16 mouse cellular contexts compared by ENCODE assay signal in genomic region chr9:13612371-13612770, GRCm38 (mm10).
DNase-seq lines count a peak whose midpoint lies in the region; ATAC-seq and TF ChIP-seq lines count a peak whose summit lies in the region.
"Had no signal": no experiment of that assay in that cellular context is flagged by ENCODE, and none has a peak within 500 bp of the region (broad histone marks: within the 10 kb centered on the region; RNA-seq: fewer than 3 reads in every experiment).

No protein-coding gene starts in this region.

- no peak for ATAC-seq in hindbrain, embryonic 15.5 days (ENCODE audit: low FRiP score, low read depth)
- ATAC-seq in hindbrain, embryonic 13.5 days (ENCODE audit: low FRiP score), result no peak
- no peak for ATAC-seq in stomach, embryonic 16.5 days (ENCODE audit: insufficient read depth, low FRiP score)
- no peak for ATAC-seq in midbrain, postnatal 0 days (ENCODE audit: low FRiP score)

- 49% methylated on average over 8 of the region's 8 CpGs for WGBS in hindbrain, embryonic 15.5 days
- WGBS in hindbrain, embryonic 13.5 days, result 63% methylated on average over 8 of the region's 8 CpGs
- WGBS in stomach, embryonic 16.5 days, result 78% methylated on average over 8 of the region's 8 CpGs
- 69% methylated on average over 8 of the region's 8 CpGs for WGBS in midbrain, postnatal 0 days

- H3K9ac ChIP-seq in hindbrain, embryonic 15.5 days, result no peak overlapping the region
- H3K9ac ChIP-seq in hindbrain, embryonic 13.5 days, result no peak overlapping the region
- no peak overlapping the region for H3K9ac ChIP-seq in stomach, embryonic 16.5 days (ENCODE audit: low read length)
- H3K9ac ChIP-seq in midbrain, postnatal 0 days (replicated peaks; ENCODE audit: low read length, poor library complexity, severe bottlenecking), result no peak overlapping the region

- no peak for TF ChIP-seq CTCF in midbrain, postnatal 0 days (IDR thresholded peaks at IDR 0.05)

- 0 out of 2 replicates have a peak overlapping the region, but pooled peaks have one; percentile 20 for H3K27ac ChIP-seq in hindbrain, embryonic 15.5 days (replicated peaks)
- H3K27ac ChIP-seq in hindbrain, embryonic 13.5 days, result no peak overlapping the region; the same call in 1 of the 2 replicates
- H3K27ac ChIP-seq in stomach, embryonic 16.5 days (ENCODE audit: low read length), result peak overlapping the region; percentile 74
- no peak overlapping the region for H3K27ac ChIP-seq in midbrain, postnatal 0 days (ENCODE audit: low read depth, low read length)
- H3K27ac ChIP-seq: heart, adult 2 months had no signal

- no peaks in the 10 kb centered on the region for H3K9me3 ChIP-seq in hindbrain, embryonic 15.5 days
- H3K9me3 ChIP-seq in hindbrain, embryonic 13.5 days, result no peaks in the 10 kb centered on the region
- no peaks in the 10 kb centered on the region for H3K9me3 ChIP-seq in stomach, embryonic 16.5 days (replicated peaks; ENCODE audit: control insufficient read depth, low read length)
- no peaks in the 10 kb centered on the region for H3K9me3 ChIP-seq in midbrain, postnatal 0 days (ENCODE audit: low read length)
- H3K9me3 ChIP-seq: forebrain, embryonic 10.5 days; megakaryocyte, embryonic 14.5 days had no signal

- H3K27me3 ChIP-seq in hindbrain, embryonic 15.5 days, result no peaks in the 10 kb centered on the region
- no peaks in the 10 kb centered on the region for H3K27me3 ChIP-seq in hindbrain, embryonic 13.5 days
- no peaks in the 10 kb centered on the region for H3K27me3 ChIP-seq in stomach, embryonic 16.5 days (ENCODE audit: control insufficient read depth, insufficient read depth, low read length)
- no peaks in the 10 kb centered on the region for H3K27me3 ChIP-seq in midbrain, postnatal 0 days (ENCODE audit: insufficient read depth, low read length)

- peaks cover 39% of the 10 kb centered on the region for H3K4me1 ChIP-seq in hindbrain, embryonic 15.5 days (replicated peaks)
- H3K4me1 ChIP-seq in hindbrain, embryonic 13.5 days (replicated peaks), result peaks cover 33% of the 10 kb centered on the region
- H3K4me1 ChIP-seq in stomach, embryonic 16.5 days (ENCODE audit: control insufficient read depth, insufficient read depth, low read length), result peaks cover 6% of the 10 kb centered on the region
- H3K4me1 ChIP-seq in midbrain, postnatal 0 days (ENCODE audit: insufficient read depth, low read length), result peaks cover 9% of the 10 kb centered on the region; the same call in 1 of the 2 replicates

- H3K4me3 ChIP-seq in hindbrain, embryonic 15.5 days, result no peak overlapping the region
- no peak overlapping the region for H3K4me3 ChIP-seq in hindbrain, embryonic 13.5 days
- no peak overlapping the region for H3K4me3 ChIP-seq in stomach, embryonic 16.5 days (replicated peaks; ENCODE audit: low read length)
- no peak overlapping the region for H3K4me3 ChIP-seq in midbrain, postnatal 0 days (ENCODE audit: low read depth, low read length)
- H3K4me3 ChIP-seq: forebrain, embryonic 10.5 days; heart, adult 2 months; megakaryocyte, embryonic 14.5 days had no signal

- no peaks in the 10 kb centered on the region for H3K36me3 ChIP-seq in hindbrain, embryonic 15.5 days
- no peaks in the 10 kb centered on the region for H3K36me3 ChIP-seq in hindbrain, embryonic 13.5 days
- no peaks in the 10 kb centered on the region for H3K36me3 ChIP-seq in stomach, embryonic 16.5 days (ENCODE audit: control insufficient read depth, insufficient read depth, low read length)
- H3K36me3 ChIP-seq in midbrain, postnatal 0 days (ENCODE audit: insufficient read depth, low read length), result no peaks in the 10 kb centered on the region
- H3K36me3 ChIP-seq: forebrain, embryonic 10.5 days had no signal

- peak; percentile 44 to 55 for DNase-seq in cerebellum, postnatal 10 days
- DNase-seq in cerebellum, postnatal 36 days, result no peak
- DNase-seq in retina, embryonic 14.5 days (ENCODE audit: low spot score), result peak; percentile 17
- no peak for DNase-seq in retina, postnatal 1 day
- no peak for DNase-seq in midbrain, postnatal 0 days (ENCODE audit: low spot score)
- DNase-seq: cerebellum, adult 9-10 months; heart, adult 2 months; liver; lung, adult 2 months; right cerebral cortex, adult 18-20 months; thymus, postnatal 4 days had no signal

- no peak overlapping the region for H3K4me2 ChIP-seq in hindbrain, embryonic 15.5 days
- no peak overlapping the region for H3K4me2 ChIP-seq in hindbrain, embryonic 13.5 days
- H3K4me2 ChIP-seq in stomach, embryonic 16.5 days (ENCODE audit: low read depth, low read length), result no peak overlapping the region
- H3K4me2 ChIP-seq in midbrain, postnatal 0 days (ENCODE audit: low read depth, low read length, poor library complexity, severe bottlenecking), result no peak overlapping the region

Comparison
In these comparisons a context has a peak if more than half of its experiments do, and no peak if none do; other contexts are left out.
1. DNase-seq: peak in cerebellum, postnatal 10 days (2 of 2) and retina, embryonic 14.5 days (single experiment); none in cerebellum, postnatal 36 days (0 of 2), retina, postnatal 1 day (single experiment) and midbrain, postnatal 0 days (single experiment).
2. H3K27ac ChIP-seq: peak in hindbrain, embryonic 15.5 days (single experiment) and stomach, embryonic 16.5 days (single experiment); none in hindbrain, embryonic 13.5 days (single experiment) and midbrain, postnatal 0 days (single experiment).